Mouse (Mus musculus): ENCODE data around the gene Ctdnep1. TPM values are rescaled to one million over a fixed set of nuclear protein-coding genes. Genes with fewer than 3 reads are reported as not detected.

Gene Ctdnep1
- polyA plus RNA-seq, 1 experiment from 2014 or later: 28.6 TPM

DNA sequence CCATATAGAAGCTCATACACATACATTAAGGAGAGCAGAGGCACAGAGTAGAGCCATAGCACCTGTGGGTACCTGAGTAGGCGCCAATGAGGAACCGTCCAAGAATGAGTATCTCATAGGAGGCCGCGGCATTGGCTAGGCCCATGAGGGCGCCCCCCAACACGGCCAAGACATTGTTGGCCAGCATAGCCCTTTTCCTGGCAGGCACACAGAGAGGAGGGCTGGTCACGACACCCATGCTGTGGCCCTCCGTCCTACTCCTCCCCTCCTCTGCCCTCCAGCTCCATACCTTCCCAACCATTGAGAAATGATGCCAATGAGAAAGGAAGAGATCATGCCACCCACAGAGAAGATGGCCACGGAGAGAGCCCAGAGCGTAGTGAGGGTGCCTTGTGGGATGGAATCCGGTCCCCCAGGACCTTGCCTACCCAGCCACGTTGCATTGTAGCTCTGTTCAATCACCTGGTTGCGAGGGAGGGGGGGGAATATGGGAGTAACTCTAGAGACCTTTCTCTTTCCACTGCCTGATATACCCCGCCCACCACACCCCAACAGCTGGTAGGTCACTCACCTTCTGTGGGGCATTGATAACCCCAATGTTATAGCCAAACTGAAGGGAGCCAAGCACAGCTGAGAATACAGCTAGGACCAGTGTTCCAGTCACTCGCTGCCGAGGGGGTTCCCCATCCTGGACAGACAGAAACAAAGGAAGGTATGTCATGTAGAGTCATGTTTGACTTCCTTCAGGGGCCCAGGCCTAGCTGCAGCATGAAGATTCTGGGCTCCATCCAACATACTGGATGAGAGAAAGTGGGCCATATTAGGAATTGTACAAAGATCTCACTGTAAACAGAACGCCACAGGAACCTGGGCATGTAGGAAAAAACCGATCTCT lies 34.7 kb upstream of the Ctdnep1 start:
- H3K27ac ChIP-seq (ENCODE audit: low read depth): peak overlapping the region; percentile 81
- peak overlapping the region; percentile 44; the same call in 1 of the 2 replicates for H3K9ac ChIP-seq (ENCODE audit: low read length)
- peak overlapping the region; percentile 72 for H3K4me2 ChIP-seq (ENCODE audit: low read length)
- peaks cover 11% of the 10 kb centered on the region for H3K4me1 ChIP-seq (replicated peaks; ENCODE audit: control insufficient read depth, insufficient read depth, low read length)
- ATAC-seq (replicated peaks; ENCODE audit: low FRiP score, low TSS enrichment, low read depth) (no peak), DNase-seq (ENCODE audit: low spot score) (no peak)
- no peaks in the 10 kb centered on the region for H3K27me3 ChIP-seq (replicated peaks; ENCODE audit: control insufficient read depth, insufficient read depth, low read length)
- peak overlapping the region; percentile 48; the same call in 1 of the 2 replicates for H3K4me3 ChIP-seq (ENCODE audit: low read depth, low read length)
- H3K36me3 ChIP-seq (ENCODE audit: control insufficient read depth, insufficient read depth, low read length): peaks cover 21% of the 10 kb centered on the region
- H3K9me3 ChIP-seq (ENCODE audit: control insufficient read depth, low read length): no peaks in the 10 kb centered on the region
- WGBS: 88% methylated on average over 18 of the region's 18 CpGs

DNA sequence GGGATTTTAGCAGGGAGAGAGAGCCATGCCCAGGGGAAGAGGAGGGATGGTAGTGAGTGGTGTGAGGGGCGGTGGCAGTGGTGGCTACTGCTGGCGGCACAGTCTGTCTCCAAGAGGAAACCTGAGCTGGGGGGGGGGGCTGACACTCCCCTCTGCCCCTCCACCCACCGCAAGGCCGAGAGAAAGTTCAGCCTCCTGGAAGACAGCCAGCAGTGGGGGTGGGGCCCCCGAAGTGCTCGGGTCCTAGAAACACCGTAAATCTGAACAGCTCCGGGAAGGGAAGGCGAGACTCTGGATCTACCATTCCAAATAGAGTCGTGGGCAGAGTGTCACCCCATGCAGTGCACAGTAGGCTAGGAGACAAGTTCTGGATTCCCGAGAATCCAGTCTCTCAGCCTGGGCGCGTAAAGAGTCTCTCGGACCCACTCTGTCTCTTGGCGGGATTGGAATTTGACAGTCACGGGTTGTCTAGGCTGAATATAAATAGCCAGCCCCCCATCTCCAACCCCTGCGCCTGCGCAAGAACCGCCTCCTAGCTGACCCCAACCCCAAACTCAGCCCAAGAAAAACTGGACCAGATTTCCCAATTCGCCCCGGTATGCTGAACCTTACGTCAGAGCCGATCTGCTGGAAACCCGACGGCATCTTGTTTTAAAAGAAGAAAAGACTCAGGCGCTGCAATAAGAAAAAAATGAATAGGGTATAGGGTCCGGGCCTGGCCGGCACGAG lies 33.5 kb upstream of the Ctdnep1 start:
- Histone ChIP-seq H3K36me3 (ENCODE audit: control insufficient read depth, insufficient read depth, low read length) (peaks cover 21% of the 10 kb centered on the region), H3K4me3 (ENCODE audit: low read depth, low read length) (peak overlapping the region; percentile 48), H3K27me3 (replicated peaks; ENCODE audit: control insufficient read depth, insufficient read depth, low read length) (no peaks in the 10 kb centered on the region), H3K4me1 (replicated peaks; ENCODE audit: control insufficient read depth, insufficient read depth, low read length) (peaks cover 11% of the 10 kb centered on the region), H3K9me3 (ENCODE audit: control insufficient read depth, low read length) (no peaks in the 10 kb centered on the region), H3K9ac (ENCODE audit: low read length) (peak overlapping the region; percentile 44), H3K27ac (ENCODE audit: low read depth) (peak overlapping the region; percentile 81), H3K4me2 (ENCODE audit: low read length) (peak overlapping the region; percentile 72)
- 1% methylated on average over 29 of the region's 29 CpGs for WGBS
- peak; percentile 79 for DNase-seq (ENCODE audit: low spot score)
- peak; percentile 44; the same call in 1 of the 2 replicates for ATAC-seq (replicated peaks; ENCODE audit: low FRiP score, low TSS enrichment, low read depth)

DNA sequence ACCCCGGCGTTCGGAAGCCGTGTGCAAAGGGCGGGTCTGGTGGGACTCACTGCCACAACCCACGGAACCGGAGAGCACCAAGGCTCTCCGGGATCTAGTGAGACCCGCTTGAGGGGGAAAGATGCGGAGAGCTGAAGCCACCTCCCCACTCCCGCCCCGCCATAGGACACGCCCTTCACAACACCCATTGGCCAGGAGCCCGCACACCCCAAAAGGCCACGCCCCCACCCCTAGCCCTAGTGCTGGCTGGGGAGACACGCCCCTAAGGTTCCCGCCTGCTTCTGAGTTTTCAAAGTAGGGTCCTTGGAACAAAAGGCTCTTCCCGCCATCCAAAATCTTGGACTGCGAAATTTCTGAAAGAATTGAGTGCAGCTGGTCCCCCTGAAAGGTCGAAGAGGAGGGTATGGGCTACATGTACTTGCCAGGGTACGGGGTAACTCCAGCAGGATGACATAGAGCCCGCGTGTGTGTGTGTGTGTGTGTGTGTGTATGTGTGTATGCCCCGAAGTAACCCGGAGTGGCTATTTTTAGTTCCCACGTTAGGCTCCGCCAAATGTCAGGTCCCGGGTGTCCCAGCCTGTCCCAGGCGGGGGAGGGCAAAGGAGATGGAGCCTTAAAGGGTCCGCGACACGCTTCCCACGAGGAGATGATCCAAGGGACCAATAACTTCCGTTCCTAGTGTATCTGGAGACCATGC lies 32.7 kb upstream of the Ctdnep1 start, which contains the start of gene Slc2a4:
Slc2a4 (minus strand) TSS at position 123 of the 697 bp plus-strand sequence.
- H3K4me2 ChIP-seq (ENCODE audit: low read length): peak within 1 kb of the TSS; percentile 72
- peaks cover 17% of the 10 kb centered on the region; the same call in 1 of the 2 replicates for H3K36me3 ChIP-seq (ENCODE audit: control insufficient read depth, insufficient read depth, low read length)
- peaks cover 11% of the 10 kb centered on the region for H3K4me1 ChIP-seq (replicated peaks; ENCODE audit: control insufficient read depth, insufficient read depth, low read length)
- H3K4me3 ChIP-seq (ENCODE audit: low read depth, low read length): peak within 1 kb of the TSS; percentile 48
- DNase-seq (ENCODE audit: low spot score): peak; percentile 97
- H3K9me3 ChIP-seq (ENCODE audit: control insufficient read depth, low read length): no peaks in the 10 kb centered on the region
- ATAC-seq (replicated peaks; ENCODE audit: low FRiP score, low TSS enrichment, low read depth): peak; percentile 92
- under 1% methylated on average over 34 of the region's 34 CpGs for WGBS
- no peaks in the 10 kb centered on the region for H3K27me3 ChIP-seq (replicated peaks; ENCODE audit: control insufficient read depth, insufficient read depth, low read length)
- peak within 1 kb of the TSS; percentile 66 for H3K9ac ChIP-seq (ENCODE audit: low read length)
- H3K27ac ChIP-seq (ENCODE audit: low read depth): peak within 1 kb of the TSS; percentile 84

DNA sequence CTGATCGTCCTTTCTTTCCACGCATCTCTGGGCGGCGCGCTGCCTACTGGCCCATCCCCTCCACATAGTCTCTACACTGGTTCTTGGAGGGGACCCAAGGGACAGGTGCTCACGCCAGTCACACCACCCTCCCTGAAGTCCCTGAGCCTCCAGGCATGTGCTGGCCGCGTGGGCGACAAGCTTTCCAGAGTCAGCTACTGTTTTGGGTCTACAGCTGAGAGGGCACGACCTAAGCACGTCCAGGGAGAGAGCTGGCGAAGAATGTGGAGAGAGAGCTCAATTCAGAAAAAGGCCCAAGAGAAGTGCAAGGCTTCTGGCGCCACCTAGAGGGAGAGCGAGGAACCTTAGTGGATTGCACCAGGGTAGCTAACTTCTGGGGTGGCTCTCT lies 32.2 kb upstream of the Ctdnep1 start:
- 0% methylated on average over 14 of the region's 14 CpGs for WGBS
- ATAC-seq (replicated peaks; ENCODE audit: low FRiP score, low TSS enrichment, low read depth) (peak; percentile 44), DNase-seq (ENCODE audit: low spot score) (peak; percentile 97)
- peaks cover 11% of the 10 kb centered on the region for H3K4me1 ChIP-seq (replicated peaks; ENCODE audit: control insufficient read depth, insufficient read depth, low read length)
- peak overlapping the region; percentile 66 for H3K9ac ChIP-seq (ENCODE audit: low read length)
- H3K27ac ChIP-seq (ENCODE audit: low read depth): peak overlapping the region; percentile 84
- no peaks in the 10 kb centered on the region for H3K9me3 ChIP-seq (ENCODE audit: control insufficient read depth, low read length)
- H3K36me3 ChIP-seq (ENCODE audit: control insufficient read depth, insufficient read depth, low read length): peaks cover 16% of the 10 kb centered on the region; the same call in 1 of the 2 replicates
- peak overlapping the region; percentile 72 for H3K4me2 ChIP-seq (ENCODE audit: low read length)
- H3K4me3 ChIP-seq (ENCODE audit: low read depth, low read length): peak overlapping the region; percentile 48
- H3K27me3 ChIP-seq (replicated peaks; ENCODE audit: control insufficient read depth, insufficient read depth, low read length): no peaks in the 10 kb centered on the region

DNA sequence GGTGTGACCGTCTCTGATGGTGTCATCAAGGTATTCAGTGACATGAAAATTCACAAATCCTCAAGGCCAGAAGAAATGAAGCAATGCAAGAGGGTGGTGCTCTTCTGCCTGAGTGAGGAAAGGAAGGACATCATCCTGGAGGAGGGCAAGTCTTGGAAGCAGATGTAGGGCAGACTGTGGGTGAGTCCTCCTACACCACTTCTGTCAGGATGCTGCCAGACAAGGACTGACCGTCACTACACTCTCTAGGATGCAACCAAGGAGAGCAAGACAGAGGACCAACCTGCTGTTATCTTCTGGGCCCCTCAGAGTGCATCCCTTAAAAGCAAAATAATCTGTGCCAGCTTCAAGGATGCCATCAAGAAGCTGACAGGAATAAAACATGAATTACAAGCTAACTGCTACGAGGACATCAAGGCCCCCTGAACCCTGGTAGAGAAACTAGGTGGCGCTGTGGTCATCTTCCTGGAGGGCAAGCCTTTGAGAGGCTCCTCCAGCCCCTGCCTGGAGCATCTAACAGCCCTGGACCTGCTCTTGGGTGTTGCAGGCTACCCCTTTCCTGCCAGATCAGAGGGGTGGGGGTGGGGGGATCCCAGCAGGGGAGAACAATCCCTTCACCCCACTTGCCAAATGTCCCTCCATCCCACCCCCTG lies 30.0 kb upstream of the Ctdnep1 start:
- Histone ChIP-seq H3K9me3 (ENCODE audit: control insufficient read depth, low read length) (no peaks in the 10 kb centered on the region; the same call in 1 of the 2 replicates), H3K36me3 (ENCODE audit: control insufficient read depth, insufficient read depth, low read length) (no peaks in the 10 kb centered on the region), H3K9ac (ENCODE audit: low read length) (no peak overlapping the region), H3K4me3 (ENCODE audit: low read depth, low read length) (no peak overlapping the region), H3K4me1 (replicated peaks; ENCODE audit: control insufficient read depth, insufficient read depth, low read length) (peaks cover 11% of the 10 kb centered on the region), H3K4me2 (ENCODE audit: low read length) (no peak overlapping the region), H3K27ac (ENCODE audit: low read depth) (no peak overlapping the region), H3K27me3 (replicated peaks; ENCODE audit: control insufficient read depth, insufficient read depth, low read length) (no peaks in the 10 kb centered on the region)
- DNase-seq (ENCODE audit: low spot score) (no peak), ATAC-seq (replicated peaks; ENCODE audit: low FRiP score, low TSS enrichment, low read depth) (no peak)
- WGBS: 40% methylated on average over 4 of the region's 4 CpGs

DNA sequence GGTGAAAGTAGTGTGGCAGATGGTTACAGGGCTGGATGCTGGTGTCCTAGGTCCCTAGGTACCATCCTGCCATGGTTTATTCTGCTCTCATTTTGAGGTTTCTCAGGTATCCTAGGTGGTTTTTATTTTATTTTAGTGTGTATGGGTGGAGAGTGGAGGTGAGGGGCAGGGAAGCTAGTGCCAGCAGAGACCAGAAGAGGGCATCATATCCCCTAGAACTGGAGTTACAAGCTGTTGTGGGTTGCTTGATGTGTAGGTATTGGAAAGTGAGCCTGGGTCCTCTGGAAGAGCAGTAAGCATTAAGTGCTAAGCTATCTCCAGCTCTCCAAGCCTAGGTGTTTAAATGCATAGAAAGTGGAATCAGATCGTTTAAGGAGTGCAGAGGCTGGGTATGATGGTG lies 28.7 kb upstream of the Ctdnep1 start:
- H3K4me3 ChIP-seq (ENCODE audit: low read depth, low read length): no peak overlapping the region
- no peak overlapping the region for H3K9ac ChIP-seq (ENCODE audit: low read length)
- no peaks in the 10 kb centered on the region; the same call in 1 of the 2 replicates for H3K9me3 ChIP-seq (ENCODE audit: control insufficient read depth, low read length)
- H3K27ac ChIP-seq (ENCODE audit: low read depth): no peak overlapping the region
- no peak overlapping the region for H3K4me2 ChIP-seq (ENCODE audit: low read length)
- H3K27me3 ChIP-seq (replicated peaks; ENCODE audit: control insufficient read depth, insufficient read depth, low read length): no peaks in the 10 kb centered on the region
- no peaks in the 10 kb centered on the region for H3K4me1 ChIP-seq (replicated peaks; ENCODE audit: control insufficient read depth, insufficient read depth, low read length)
- H3K36me3 ChIP-seq (ENCODE audit: control insufficient read depth, insufficient read depth, low read length): no peaks in the 10 kb centered on the region
- DNase-seq (ENCODE audit: low spot score) (no peak), ATAC-seq (replicated peaks; ENCODE audit: low FRiP score, low TSS enrichment, low read depth) (no peak)
- WGBS: 70% methylated on average over 1 of the region's 1 CpGs

DNA sequence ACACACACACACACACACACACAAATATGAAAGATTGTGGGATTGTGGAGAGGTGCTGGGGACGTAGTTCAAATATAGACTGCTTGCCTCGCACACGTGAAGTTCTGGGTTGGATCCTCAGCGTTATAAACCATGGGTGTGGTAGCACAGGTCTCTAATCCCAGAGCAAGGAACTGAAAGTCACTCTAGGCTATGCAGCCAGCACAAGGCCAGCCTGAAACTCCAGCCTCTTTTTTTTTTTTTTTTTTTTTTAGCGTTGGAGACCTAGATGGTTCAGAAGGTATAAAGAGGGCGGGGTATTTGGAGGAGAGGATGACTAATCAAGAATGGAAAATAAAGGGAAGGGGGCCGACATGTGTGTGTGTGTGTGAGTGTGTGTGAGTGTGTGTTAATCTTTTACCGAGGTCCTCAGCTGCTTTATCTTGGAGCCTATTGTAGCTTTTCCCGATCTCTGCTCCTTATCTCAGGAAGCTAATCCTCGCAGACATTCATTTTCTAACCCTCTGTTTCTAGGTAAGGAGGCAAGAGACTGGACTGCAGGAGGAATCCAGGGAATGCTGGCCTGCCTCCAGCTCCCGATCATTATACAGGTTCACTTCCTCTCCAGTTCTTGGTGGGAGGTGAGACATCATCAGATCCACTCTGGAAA lies 27.6 kb upstream of the Ctdnep1 start:
- H3K36me3 ChIP-seq (ENCODE audit: control insufficient read depth, insufficient read depth, low read length): no peaks in the 10 kb centered on the region
- no peak overlapping the region for H3K4me2 ChIP-seq (ENCODE audit: low read length)
- WGBS: 49% methylated on average over 11 of the region's 11 CpGs
- no peak overlapping the region for H3K4me3 ChIP-seq (ENCODE audit: low read depth, low read length)
- H3K4me1 ChIP-seq (replicated peaks; ENCODE audit: control insufficient read depth, insufficient read depth, low read length): no peaks in the 10 kb centered on the region
- no peaks in the 10 kb centered on the region for H3K27me3 ChIP-seq (replicated peaks; ENCODE audit: control insufficient read depth, insufficient read depth, low read length)
- DNase-seq (ENCODE audit: low spot score) (no peak), ATAC-seq (replicated peaks; ENCODE audit: low FRiP score, low TSS enrichment, low read depth) (peak; percentile 38; the same call in 1 of the 2 replicates)
- no peak overlapping the region; the same call in 1 of the 2 replicates for H3K27ac ChIP-seq (ENCODE audit: low read depth)
- H3K9me3 ChIP-seq (ENCODE audit: control insufficient read depth, low read length): no peaks in the 10 kb centered on the region; the same call in 1 of the 2 replicates
- H3K9ac ChIP-seq (ENCODE audit: low read length): no peak overlapping the region

All from intestine, embryonic 14.5 days (tissue).